Mouse (Mus musculus): ENCODE results near the gene Tmem88b. TPM values are rescaled to one million over a fixed set of nuclear protein-coding genes. Genes with fewer than 3 reads are reported as not detected.

Tmem88b gene
- polyA plus RNA-seq, 1 experiment from 2014 or later = 0.47 TPM

- Histone ChIP-seq H3K9me3 (replicated peaks) (no peaks in the 10 kb centered on the region), H3K9ac (no peak overlapping the region), H3K4me2 (no peak overlapping the region), H3K4me1 (peaks cover 63% of the 10 kb centered on the region), H3K36me3 (no peaks in the 10 kb centered on the region), H3K27me3 (peaks cover 35% of the 10 kb centered on the region), H3K4me3 (replicated peaks) (no peak overlapping the region), H3K27ac (no peak overlapping the region)
- 90% methylated on average over 13 of the region's 13 CpGs for WGBS
- ATAC-seq (replicated peaks; ENCODE audit: low FRiP score) = no peak
Measured at GRCm38 (mm10) chr4:155772786-155773185, 12.9 kb downstream of the Tmem88b start.

- Histone ChIP-seq H3K4me3 (replicated peaks) (no peak overlapping the region), H3K4me2 (no peak overlapping the region), H3K9me3 (replicated peaks) (no peaks in the 10 kb centered on the region), H3K36me3 (no peaks in the 10 kb centered on the region), H3K27ac (no peak overlapping the region), H3K9ac (no peak overlapping the region), H3K4me1 (peaks cover 56% of the 10 kb centered on the region), H3K27me3 (peaks cover 35% of the 10 kb centered on the region)
- 69% methylated on average over 2 of the region's 2 CpGs for WGBS
- no peak for ATAC-seq (replicated peaks; ENCODE audit: low FRiP score)
Measured at GRCm38 (mm10) chr4:155771706-155772105, 14.0 kb downstream of the Tmem88b start.

GRCm38 (mm10) chr4:155770626-155771025 lies 15.0 kb downstream of the Tmem88b start:
- H3K9ac ChIP-seq = peak overlapping the region; percentile 79
- H3K27me3 ChIP-seq = peaks cover 35% of the 10 kb centered on the region
- no peak overlapping the region for H3K27ac ChIP-seq
- H3K4me2 ChIP-seq = peak overlapping the region; percentile 92
- WGBS = 37% methylated on average over 23 of the region's 24 CpGs
- peak; percentile 5; the same call in 1 of the 2 replicates for ATAC-seq (replicated peaks; ENCODE audit: low FRiP score)
- peak overlapping the region; percentile 60 for H3K4me3 ChIP-seq (replicated peaks)
- peaks cover 51% of the 10 kb centered on the region for H3K4me1 ChIP-seq
- no peaks in the 10 kb centered on the region for H3K9me3 ChIP-seq (replicated peaks)
- H3K36me3 ChIP-seq = no peaks in the 10 kb centered on the region

GRCm38 (mm10) chr4:155769880-155770512 lies 15.7 kb downstream of the Tmem88b start:
- H3K9me3 ChIP-seq (replicated peaks) = no peaks in the 10 kb centered on the region
- peaks cover 29% of the 10 kb centered on the region for H3K27me3 ChIP-seq
- peak overlapping the region; percentile 92 for H3K4me2 ChIP-seq
- peak; percentile 92 for ATAC-seq (replicated peaks; ENCODE audit: low FRiP score)
- H3K27ac ChIP-seq = peak overlapping the region; percentile 85
- under 1% methylated on average over 39 of the region's 39 CpGs for WGBS
- H3K4me1 ChIP-seq = peaks cover 45% of the 10 kb centered on the region
- H3K9ac ChIP-seq = peak overlapping the region; percentile 79
- H3K36me3 ChIP-seq = no peaks in the 10 kb centered on the region
- peak overlapping the region; percentile 60 for H3K4me3 ChIP-seq (replicated peaks)

GRCm38 (mm10) chr4:155769496-155769879 lies 16.2 kb downstream of the Tmem88b start:
- peaks cover 25% of the 10 kb centered on the region for H3K27me3 ChIP-seq
- H3K9ac ChIP-seq = peak overlapping the region; percentile 79
- H3K4me2 ChIP-seq = peak overlapping the region; percentile 92
- H3K36me3 ChIP-seq = no peaks in the 10 kb centered on the region
- peak overlapping the region; percentile 60 for H3K4me3 ChIP-seq (replicated peaks)
- peak overlapping the region; percentile 85 for H3K27ac ChIP-seq
- ATAC-seq (replicated peaks; ENCODE audit: low FRiP score) = no peak
- 66% methylated on average over 5 of the region's 5 CpGs for WGBS
- H3K4me1 ChIP-seq = peaks cover 40% of the 10 kb centered on the region
- no peaks in the 10 kb centered on the region for H3K9me3 ChIP-seq (replicated peaks)

- no peak overlapping the region for H3K9ac ChIP-seq
- H3K4me1 ChIP-seq = peaks cover 32% of the 10 kb centered on the region
- 81% methylated on average over 3 of the region's 3 CpGs for WGBS
- H3K4me2 ChIP-seq = 0 out of 2 replicates have a peak overlapping the region, but pooled peaks have one; percentile 94
- no peak for ATAC-seq (replicated peaks; ENCODE audit: low FRiP score)
- H3K4me3 ChIP-seq (replicated peaks) = no peak overlapping the region
- no peak overlapping the region for H3K27ac ChIP-seq
- no peaks in the 10 kb centered on the region for H3K27me3 ChIP-seq
- H3K9me3 ChIP-seq (replicated peaks) = no peaks in the 10 kb centered on the region
- H3K36me3 ChIP-seq = peaks cover 4% of the 10 kb centered on the region
Measured at GRCm38 (mm10) chr4:155762357-155762756, 23.3 kb downstream of the Tmem88b start.

DNA sequence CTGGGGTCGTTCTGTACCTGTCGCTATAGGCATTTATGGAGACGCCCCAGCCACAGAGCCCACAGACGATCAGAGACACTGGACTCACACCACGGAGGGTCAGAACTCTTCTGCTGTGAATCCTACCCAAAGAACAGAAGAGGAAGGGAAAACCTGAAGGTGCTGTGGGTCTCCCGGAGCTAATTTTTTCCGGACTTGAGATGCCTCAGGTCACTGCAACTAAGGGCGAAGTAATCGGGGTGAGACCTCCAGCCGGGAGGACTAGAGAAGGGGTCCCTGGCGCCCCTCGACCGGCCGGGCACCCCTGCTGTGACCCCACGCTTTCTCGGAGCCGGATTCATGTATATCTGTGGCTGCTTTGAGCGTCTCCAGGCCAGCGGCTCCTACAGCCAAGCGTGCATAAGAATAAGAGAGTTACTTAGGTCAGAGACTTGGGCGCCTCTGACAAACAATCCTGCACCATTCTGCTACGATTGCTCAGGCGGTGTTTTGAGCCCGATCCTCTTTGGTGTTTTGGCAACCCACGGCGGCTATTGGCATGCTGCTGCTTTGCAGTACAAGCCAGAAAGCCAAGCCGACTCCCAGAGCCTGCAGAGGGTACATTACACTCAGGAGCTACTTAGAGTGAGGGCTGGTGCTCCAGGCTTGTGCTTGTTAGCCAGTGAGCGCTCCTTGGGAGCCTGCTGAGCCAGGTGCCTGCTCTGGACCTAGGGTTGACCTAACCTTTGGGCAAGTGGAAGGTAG lies 24.1 kb downstream of the Tmem88b start:
- peak overlapping the region; percentile 73 for H3K27ac ChIP-seq
- WGBS = 2% methylated on average over 28 of the region's 28 CpGs
- peak; percentile 9; the same call in 1 of the 2 replicates for ATAC-seq (replicated peaks; ENCODE audit: low FRiP score)
- no peaks in the 10 kb centered on the region for H3K27me3 ChIP-seq
- peak overlapping the region; percentile 69 for H3K9ac ChIP-seq
- peaks cover 13% of the 10 kb centered on the region for H3K36me3 ChIP-seq
- peak overlapping the region; percentile 94 for H3K4me2 ChIP-seq
- H3K9me3 ChIP-seq (replicated peaks) = no peaks in the 10 kb centered on the region
- peak overlapping the region; percentile 71 for H3K4me3 ChIP-seq (replicated peaks)
- H3K4me1 ChIP-seq = peaks cover 32% of the 10 kb centered on the region

- Histone ChIP-seq H3K9ac (peak within 1 kb of the TSS; percentile 69), H3K27ac (peak within 1 kb of the TSS; percentile 82), H3K4me2 (peak within 1 kb of the TSS; percentile 94), H3K9me3 (replicated peaks) (no peaks in the 10 kb centered on the region), H3K27me3 (no peaks in the 10 kb centered on the region), H3K4me3 (replicated peaks) (peak within 1 kb of the TSS; percentile 71), H3K4me1 (peaks cover 32% of the 10 kb centered on the region), H3K36me3 (peaks cover 20% of the 10 kb centered on the region)
- under 1% methylated on average over 58 of the region's 68 CpGs for whole genome bisulfite sequencing
- peak; percentile 97 for ATAC-seq (replicated peaks; ENCODE audit: low FRiP score)
Measured at GRCm38 (mm10) chr4:155760613-155761355, 24.9 kb downstream of the Tmem88b start, which contains the start of gene Atad3a. Gene Atad3a, minus strand, starts transcription at chr4:155761093.

DNA sequence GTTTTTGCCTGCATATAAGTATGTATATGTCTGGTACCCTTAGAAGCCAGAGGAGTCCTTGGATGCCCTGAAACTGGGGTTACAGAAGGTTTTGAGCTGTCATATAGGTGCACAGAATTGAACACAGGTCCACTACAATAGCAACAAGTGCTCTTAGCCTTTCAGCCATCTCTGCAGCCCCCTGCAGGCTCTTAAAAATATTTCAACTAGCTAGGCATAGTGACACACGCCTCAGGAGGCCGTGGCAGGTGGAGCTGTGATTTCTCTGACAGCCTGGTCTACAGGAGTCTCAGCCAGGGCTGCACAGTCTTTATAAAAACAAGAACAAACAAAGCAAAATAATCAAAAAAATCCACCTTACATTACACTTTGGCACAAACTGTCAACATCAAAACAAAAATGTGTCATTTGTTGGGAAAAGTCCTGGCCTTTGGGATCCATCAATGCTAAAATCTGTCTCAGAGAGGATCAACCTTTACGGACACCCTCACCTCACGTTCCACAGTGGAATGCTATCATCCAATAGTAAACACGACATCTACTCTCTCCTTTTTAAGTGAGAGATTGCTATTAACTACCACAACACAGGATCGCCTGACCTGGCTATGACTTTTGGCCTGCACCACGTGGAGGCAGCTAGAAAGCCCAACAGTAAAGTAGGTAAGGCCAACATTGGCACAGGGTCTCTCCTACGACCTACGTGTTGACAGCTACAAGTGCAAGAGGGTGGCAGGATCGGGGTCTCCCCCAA lies 25.6 kb downstream of the Tmem88b start:
- H3K4me1 ChIP-seq = peaks cover 32% of the 10 kb centered on the region
- peak overlapping the region; percentile 71 for H3K4me3 ChIP-seq (replicated peaks)
- WGBS = 3% methylated on average over 10 of the region's 10 CpGs
- H3K4me2 ChIP-seq = peak overlapping the region; percentile 94
- ATAC-seq (replicated peaks; ENCODE audit: low FRiP score) = no peak
- no peaks in the 10 kb centered on the region for H3K27me3 ChIP-seq
- H3K27ac ChIP-seq = peak overlapping the region; percentile 82
- H3K9me3 ChIP-seq (replicated peaks) = no peaks in the 10 kb centered on the region
- H3K36me3 ChIP-seq = peaks cover 28% of the 10 kb centered on the region
- H3K9ac ChIP-seq = peak overlapping the region; percentile 68

GRCm38 (mm10) chr4:155757011-155757410 lies 28.7 kb downstream of the Tmem88b start:
- WGBS = 96% methylated on average over 12 of the region's 12 CpGs
- no peak overlapping the region for H3K4me3 ChIP-seq (replicated peaks)
- H3K27ac ChIP-seq = no peak overlapping the region
- ATAC-seq (replicated peaks; ENCODE audit: low FRiP score) = no peak
- peaks cover 29% of the 10 kb centered on the region for H3K4me1 ChIP-seq
- H3K9ac ChIP-seq = no peak overlapping the region
- no peaks in the 10 kb centered on the region for H3K9me3 ChIP-seq (replicated peaks)
- no peak overlapping the region for H3K4me2 ChIP-seq
- H3K36me3 ChIP-seq = peaks cover 55% of the 10 kb centered on the region
- H3K27me3 ChIP-seq = no peaks in the 10 kb centered on the region
